Mouse (Mus musculus): ENCODE measurements around the gene Lamb3.

Gene Lamb3

GRCm38 (mm10) chr1:193207503-193207902 lies at the start of gene Lamb3:
Gene Lamb3, plus strand, starts transcription at chr1:193207699.
- DNase-seq, result no peak

GRCm38 (mm10) chr1:193159163-193159562 lies 48.3 kb upstream of the Lamb3 start:
- DNase-seq, result peak; percentile 28

- no peak for DNase-seq
Observed at GRCm38 (mm10) chr1:193159613-193160012, 47.9 kb upstream of the Lamb3 start.

- DNase-seq, result peak; percentile 83
Observed at GRCm38 (mm10) chr1:193160317-193161032, 47.0 kb upstream of the Lamb3 start.

- DNase-seq, result no peak
Observed at GRCm38 (mm10) chr1:193167746-193168145, 39.8 kb upstream of the Lamb3 start, which contains the start of gene A130010J15Rik. Gene A130010J15Rik, plus strand, starts transcription at chr1:193168046.

GRCm38 (mm10) chr1:193169228-193169627 lies 38.3 kb upstream of the Lamb3 start:
- no peak for DNase-seq

GRCm38 (mm10) chr1:193169856-193170255 lies 37.6 kb upstream of the Lamb3 start:
- peak; percentile 84 for DNase-seq

- DNase-seq, result peak; percentile 99
Observed at GRCm38 (mm10) chr1:193172991-193173809, 34.3 kb upstream of the Lamb3 start.

GRCm38 (mm10) chr1:193173810-193174129 lies 33.7 kb upstream of the Lamb3 start:
- DNase-seq, result no peak

GRCm38 (mm10) chr1:193174143-193174733 lies 33.3 kb upstream of the Lamb3 start:
- no peak for DNase-seq

GRCm38 (mm10) chr1:193181104-193181503 lies 26.4 kb upstream of the Lamb3 start:
- DNase-seq, result no peak

- DNase-seq, result no peak
Observed at GRCm38 (mm10) chr1:193188257-193188656, 19.2 kb upstream of the Lamb3 start.

GRCm38 (mm10) chr1:193189151-193189621 lies 18.3 kb upstream of the Lamb3 start:
- DNase-seq, result peak; percentile 66

GRCm38 (mm10) chr1:193189771-193190170 lies 17.7 kb upstream of the Lamb3 start:
- no peak for DNase-seq

GRCm38 (mm10) chr1:193191675-193192283 lies 15.7 kb upstream of the Lamb3 start:
- DNase-seq, result no peak

GRCm38 (mm10) chr1:193194416-193195140 lies 12.9 kb upstream of the Lamb3 start:
- no peak for DNase-seq

GRCm38 (mm10) chr1:193195169-193195810 lies 12.2 kb upstream of the Lamb3 start:
- no peak for DNase-seq

- no peak for DNase-seq
Observed at GRCm38 (mm10) chr1:193197494-193198205, 9.8 kb upstream of the Lamb3 start.

GRCm38 (mm10) chr1:193198312-193198711 lies 9.2 kb upstream of the Lamb3 start:
- no peak for DNase-seq

- peak; percentile 14 for DNase-seq
Observed at GRCm38 (mm10) chr1:193200640-193201382, 6.7 kb upstream of the Lamb3 start.
